13 mouse cellular contexts compared by ENCODE assay signal in genomic region chr19:53731761-53732201, GRCm38 (mm10). TPM values are rescaled to one million over a fixed set of nuclear protein-coding genes. Genes with fewer than 3 reads are reported as not detected.
DNase-seq lines count a peak whose midpoint lies in the region; ATAC-seq and TF ChIP-seq lines count a peak whose summit lies in the region.
"Had no signal": no experiment of that assay in that cellular context is flagged by ENCODE, and none has a peak within 500 bp of the region (broad histone marks: within the 10 kb centered on the region; RNA-seq: fewer than 3 reads in every experiment).

No protein-coding gene starts in this region.

- in situ Hi-C loops in Patski (cut with MboI; ENCODE audit: low pct_unique_long_range_greater_than_20kb) = no loop called here

- H3K4me3 ChIP-seq in heart, embryonic 14.5 days (ENCODE audit: control insufficient read depth in 1 of 2, insufficient read depth in 1 of 2, low read depth in 1 of 2, low read length in 2 of 2) = no peak overlapping the region
- no peak overlapping the region for H3K4me3 ChIP-seq in limb, embryonic 10.5 days
- H3K4me3 ChIP-seq: neural tube, embryonic 13.5 days had no signal

- no peak for TF ChIP-seq CTCF in Patski (IDR thresholded peaks at IDR 0.05)

- peaks cover 45 to 58% of the 10 kb centered on the region in 2 experiments for H3K4me1 ChIP-seq in heart, embryonic 14.5 days (ENCODE audit: control insufficient read depth in 2 of 2, insufficient read depth in 2 of 2, low read length in 2 of 2)
- peaks cover 31% of the 10 kb centered on the region for H3K4me1 ChIP-seq in limb, embryonic 10.5 days

- 22% methylated on average over 8 of the region's 8 CpGs for WGBS in heart, embryonic 14.5 days
- WGBS in limb, embryonic 10.5 days = 67% methylated on average over 8 of the region's 8 CpGs

- DNase-seq in heart, adult 8-10 months (ENCODE audit: low spot score) = no peak
- DNase-seq in 3T3-L1 (ENCODE audit: low read depth, low spot score) (peak; percentile 100), Patski (ENCODE audit: low read depth, low spot score) (peak; percentile 88)
- DNase-seq in limb, embryonic 10.5 days (ENCODE audit: low spot score) = no peak
- no peak for DNase-seq in cerebellum, postnatal 10 days
- DNase-seq: cerebellum, postnatal 14 days; left cerebral cortex, postnatal 4 days; lung, postnatal 36 days; right cerebral cortex, postnatal 14 days had no signal

- ATAC-seq in heart, embryonic 14.5 days (ENCODE audit: insufficient number of reproducible peaks, insufficient read depth, low FRiP score, low read depth) = no peak
- peak; percentile 97 for ATAC-seq in Patski
- ATAC-seq in megakaryocyte-erythroid progenitor cell, adult 5-6 weeks (replicated peaks; ENCODE audit: low FRiP score, low TSS enrichment, poor library complexity, severe bottlenecking) = no peak
- ATAC-seq: inflammation-experienced regulatory T-cells, adult 6 months had no signal

- no peaks in the 10 kb centered on the region for H3K9me3 ChIP-seq in heart, embryonic 14.5 days (ENCODE audit: control insufficient read depth, low read length)
- no peaks in the 10 kb centered on the region for H3K9me3 ChIP-seq in limb, embryonic 10.5 days (replicated peaks)
- H3K9me3 ChIP-seq: neural tube, embryonic 13.5 days had no signal

- H3K27me3 ChIP-seq in heart, embryonic 14.5 days (ENCODE audit: control insufficient read depth, insufficient read depth, low read length) = no peaks in the 10 kb centered on the region
- H3K27me3 ChIP-seq in Patski = no peaks in the 10 kb centered on the region
- H3K27me3 ChIP-seq in limb, embryonic 10.5 days (ENCODE audit: low read depth, poor library complexity, severe bottlenecking) = no peaks in the 10 kb centered on the region
- H3K27me3 ChIP-seq: neural tube, embryonic 13.5 days had no signal

- POLR2A ChIA-PET in Patski (lab: Charles Lee) = no interaction called here

- CTCF ChIA-PET in Patski (lab: Charles Lee) = interaction anchor here (0.8 to 1.6 kb wide), 4 partner anchors 10 to 132 kb away, joined by 3 to 5 read pairs (median 4); partner anchors contain the start of gene Smc3

- H3K9ac ChIP-seq in heart, embryonic 14.5 days (ENCODE audit: low read length) = peak overlapping the region; percentile 3; the same call in 1 of the 2 replicates
- H3K9ac ChIP-seq: neural tube, embryonic 13.5 days had no signal

- no peak overlapping the region for H3K4me2 ChIP-seq in heart, embryonic 14.5 days (ENCODE audit: low read length)
- H3K4me2 ChIP-seq: neural tube, embryonic 13.5 days had no signal

- H3K36me3 ChIP-seq in heart, embryonic 14.5 days (ENCODE audit: control insufficient read depth, insufficient read depth, low read length) = no peaks in the 10 kb centered on the region
- no peaks in the 10 kb centered on the region for H3K36me3 ChIP-seq in limb, embryonic 10.5 days
- H3K36me3 ChIP-seq: neural tube, embryonic 13.5 days had no signal

- peak overlapping the region; percentile 54 to 68 for H3K27ac ChIP-seq in heart, embryonic 14.5 days (replicated peaks in 1 of 2; ENCODE audit: control insufficient read depth in 1 of 2, insufficient read depth in 1 of 2, low read depth in 2 of 2, low read length in 2 of 2)
- peak overlapping the region; percentile 7; the same call in 1 of the 2 replicates for H3K27ac ChIP-seq in limb, embryonic 10.5 days

RNA-seq across cellular contexts. Expression of gene Rbm20, which starts 54.7 kb away (rescaled TPM):
- polyA plus RNA-seq in heart, embryonic 14.5 days (2014; fragmentation: Nextera tagmentation; extraction: Ambion mirVana) = 52.0 and 55.2 TPM in 2 replicates
- total RNA-seq in heart, adult 8-10 months (2022) = 100 to 1,000 TPM; 232 to 257 (median 245) TPM
- 0.72 TPM for polyA plus RNA-seq in Patski (2021)
- polyA plus RNA-seq in limb, embryonic 10.5 days (2016; fragmentation: Nextera tagmentation; extraction: Ambion mirVana) = 0.73 and 1.9 TPM in 2 replicates
- total RNA-seq in megakaryocyte-erythroid progenitor cell, adult 5-6 weeks (2014; fragmentation: Nextera tagmentation) = 0.22 and 1.2 TPM in 2 replicates
- 0.27 and 0.38 TPM in 2 replicates for total RNA-seq in megakaryocyte-erythroid progenitor cell, adult 5-6 weeks (2017)

Comparison
In these comparisons a context has a peak if more than half of its experiments do, and no peak if none do; other contexts are left out.
1. DNase-seq: peak in 3T3-L1 (single experiment) and Patski (single experiment); none in heart, adult 8-10 months (single experiment), limb, embryonic 10.5 days (single experiment) and cerebellum, postnatal 10 days (0 of 2).
2. RNA of gene Rbm20, which starts 54.7 kb away (polyA plus RNA-seq): 52.0 to 55.2 TPM in heart, embryonic 14.5 days; 0.73 to 1.9 TPM in limb, embryonic 10.5 days and 0.72 TPM in Patski (single experiment); every median in the first group is over 10 times any median in the second.